Mouse (Mus musculus): ENCODE results near the gene Anxa3.

The Anxa3 gene

GRCm38 (mm10) chr5:96848386-96848785 lies 55.2 kb downstream of the Anxa3 start:
- DNase-seq = no peak

GRCm38 (mm10) chr5:96849232-96849631 lies 56.1 kb downstream of the Anxa3 start:
- DNase-seq = peak; percentile 6

GRCm38 (mm10) chr5:96853451-96853850 lies 60.3 kb downstream of the Anxa3 start:
- DNase-seq = no peak

GRCm38 (mm10) chr5:96854350-96854749 lies 61.2 kb downstream of the Anxa3 start:
- no peak for DNase-seq

GRCm38 (mm10) chr5:96859938-96860337 lies 66.8 kb downstream of the Anxa3 start:
- DNase-seq = no peak

GRCm38 (mm10) chr5:96867171-96867570 lies 74.0 kb downstream of the Anxa3 start:
- no peak for DNase-seq

- DNase-seq = no peak
Measured at GRCm38 (mm10) chr5:96868893-96869292, 75.8 kb downstream of the Anxa3 start.

- DNase-seq = no peak
Measured at GRCm38 (mm10) chr5:96870996-96871395, 77.9 kb downstream of the Anxa3 start.

GRCm38 (mm10) chr5:96878178-96878577 lies 85.0 kb downstream of the Anxa3 start:
- peak; percentile 53 for DNase-seq

- DNase-seq = no peak
Measured at GRCm38 (mm10) chr5:96878851-96879540, 85.9 kb downstream of the Anxa3 start.

- DNase-seq = no peak
Measured at GRCm38 (mm10) chr5:96880231-96880630, 87.1 kb downstream of the Anxa3 start.

GRCm38 (mm10) chr5:96881118-96881517 lies 88.0 kb downstream of the Anxa3 start:
- peak; percentile 17 for DNase-seq

- no peak for DNase-seq
Measured at GRCm38 (mm10) chr5:96881613-96882012, 88.5 kb downstream of the Anxa3 start.

- DNase-seq = no peak
Measured at GRCm38 (mm10) chr5:96885202-96885601, 92.1 kb downstream of the Anxa3 start.

- no peak for DNase-seq
Measured at GRCm38 (mm10) chr5:96888396-96888795, 95.3 kb downstream of the Anxa3 start.

- DNase-seq = no peak
Measured at GRCm38 (mm10) chr5:96890367-96890766, 97.2 kb downstream of the Anxa3 start.

Data from embryo, embryonic 11 days (tissue).